Mouse (Mus musculus) frontal cortex, postnatal 25 days (tissue): Measurements from ENCODE around the gene Rfng.
"Not testable (repeated sequence)": the region's sequence is repeated elsewhere in the genome, so short reads cannot be mapped to it uniquely, and the experiment has no call there.

ENCODE experiments used
- DNase-seq, 2 experiments: peaks; one replicate each; pipeline ENCODE4 v3.0.0; 2022; ENCODE audit warnings: low spot score in 2 of 2

The Rfng gene

GRCm38 (mm10) chr11:120773463-120774190 is 10.4 kb downstream of the Rfng start:
- DNase-seq = no peak

- no peak for DNase-seq
Measured at GRCm38 (mm10) chr11:120772749-120773148, 11.3 kb downstream of the Rfng start.

GRCm38 (mm10) chr11:120768206-120768605 is 15.8 kb downstream of the Rfng start:
- no peak for DNase-seq

- not testable (repeated sequence) for DNase-seq
Measured at GRCm38 (mm10) chr11:120767023-120767422, 17.0 kb downstream of the Rfng start.

GRCm38 (mm10) chr11:120763121-120763999 is 20.6 kb downstream of the Rfng start:
- DNase-seq = not testable (repeated sequence)

GRCm38 (mm10) chr11:120762672-120763041 is 21.4 kb downstream of the Rfng start, which contains the start of gene Hmga1b:
Hmga1b (plus strand) TSS chr11:120762794.
- not testable (repeated sequence) for DNase-seq

- no peak for DNase-seq
Measured at GRCm38 (mm10) chr11:120761811-120762671, 22.0 kb downstream of the Rfng start.

- no peak for DNase-seq
Measured at GRCm38 (mm10) chr11:120760236-120760635, 23.8 kb downstream of the Rfng start.

GRCm38 (mm10) chr11:120751606-120752005 is 32.4 kb downstream of the Rfng start:
- no peak for DNase-seq

GRCm38 (mm10) chr11:120749430-120749829 is 34.6 kb downstream of the Rfng start:
- no peak for DNase-seq

GRCm38 (mm10) chr11:120747974-120748373 is 36.0 kb downstream of the Rfng start:
- no peak for DNase-seq

- no peak for DNase-seq
Measured at GRCm38 (mm10) chr11:120744121-120744701, 39.8 kb downstream of the Rfng start.

GRCm38 (mm10) chr11:120740981-120741380 is 43.0 kb downstream of the Rfng start:
- DNase-seq = no peak

GRCm38 (mm10) chr11:120736424-120736823 is 47.6 kb downstream of the Rfng start:
- DNase-seq = no peak

- no peak for DNase-seq
Measured at GRCm38 (mm10) chr11:120733521-120733920, 50.5 kb downstream of the Rfng start.

- DNase-seq = no peak
Measured at GRCm38 (mm10) chr11:120731858-120732680, 51.9 kb downstream of the Rfng start, which contains the start of gene Cbr2. Cbr2 (minus strand) TSS chr11:120732114.

GRCm38 (mm10) chr11:120731395-120731794 is 52.6 kb downstream of the Rfng start:
- no peak for DNase-seq
